Mouse (Mus musculus): ENCODE measurements around the gene Radil. TPM values are rescaled to one million over a fixed set of nuclear protein-coding genes. Genes with fewer than 3 reads are reported as not detected.

Radil gene
- polyA plus RNA-seq, 1 experiment, result 40.6 TPM

- DNase-seq, result no peak
- TF ChIP-seq POLR2A (IDR thresholded peaks at IDR 0.05; ENCODE audit: borderline replicate concordance, extremely low read depth, low read depth, low read length) (no peak), CTCF (IDR thresholded peaks at IDR 0.05; ENCODE audit: insufficient read depth, low read length) (no peak)
- WGBS, result 63% methylated on average over 10 of the region's 10 CpGs
- Histone ChIP-seq H3K4me3 (replicated peaks; ENCODE audit: extremely low read depth, low read depth, low read length) (no peak overlapping the region), H3K4me1 (ENCODE audit: control insufficient read depth, insufficient read depth, low read length) (no peaks in the 10 kb centered on the region)
Measured at GRCm38 (mm10) chr5:142473696-142474095, 77.2 kb downstream of the Radil start.

GRCm38 (mm10) chr5:142469796-142470195, 81.1 kb downstream of the Radil start:
- no peak for DNase-seq
- no peaks in the 10 kb centered on the region; the same call in 1 of the 2 replicates for H3K4me1 ChIP-seq (ENCODE audit: control insufficient read depth, insufficient read depth, low read length)
- no peak overlapping the region for H3K4me3 ChIP-seq (replicated peaks; ENCODE audit: extremely low read depth, low read depth, low read length)
- TF ChIP-seq CTCF (IDR thresholded peaks at IDR 0.05; ENCODE audit: insufficient read depth, low read length) (no peak), POLR2A (IDR thresholded peaks at IDR 0.05; ENCODE audit: borderline replicate concordance, extremely low read depth, low read depth, low read length) (no peak)
- WGBS, result 74% methylated on average over 11 of the region's 11 CpGs

- no peaks in the 10 kb centered on the region; the same call in 1 of the 2 replicates for H3K4me1 ChIP-seq (ENCODE audit: control insufficient read depth, insufficient read depth, low read length)
- no peak for DNase-seq
- no peak for TF ChIP-seq POLR2A (IDR thresholded peaks at IDR 0.05; ENCODE audit: borderline replicate concordance, extremely low read depth, low read depth, low read length)
- no peak for TF ChIP-seq CTCF (IDR thresholded peaks at IDR 0.05; ENCODE audit: insufficient read depth, low read length)
- 93% methylated on average over 13 of the region's 13 CpGs for WGBS
- H3K4me3 ChIP-seq (replicated peaks; ENCODE audit: extremely low read depth, low read depth, low read length), result no peak overlapping the region
Measured at GRCm38 (mm10) chr5:142468375-142468774, 82.5 kb downstream of the Radil start.

DNA sequence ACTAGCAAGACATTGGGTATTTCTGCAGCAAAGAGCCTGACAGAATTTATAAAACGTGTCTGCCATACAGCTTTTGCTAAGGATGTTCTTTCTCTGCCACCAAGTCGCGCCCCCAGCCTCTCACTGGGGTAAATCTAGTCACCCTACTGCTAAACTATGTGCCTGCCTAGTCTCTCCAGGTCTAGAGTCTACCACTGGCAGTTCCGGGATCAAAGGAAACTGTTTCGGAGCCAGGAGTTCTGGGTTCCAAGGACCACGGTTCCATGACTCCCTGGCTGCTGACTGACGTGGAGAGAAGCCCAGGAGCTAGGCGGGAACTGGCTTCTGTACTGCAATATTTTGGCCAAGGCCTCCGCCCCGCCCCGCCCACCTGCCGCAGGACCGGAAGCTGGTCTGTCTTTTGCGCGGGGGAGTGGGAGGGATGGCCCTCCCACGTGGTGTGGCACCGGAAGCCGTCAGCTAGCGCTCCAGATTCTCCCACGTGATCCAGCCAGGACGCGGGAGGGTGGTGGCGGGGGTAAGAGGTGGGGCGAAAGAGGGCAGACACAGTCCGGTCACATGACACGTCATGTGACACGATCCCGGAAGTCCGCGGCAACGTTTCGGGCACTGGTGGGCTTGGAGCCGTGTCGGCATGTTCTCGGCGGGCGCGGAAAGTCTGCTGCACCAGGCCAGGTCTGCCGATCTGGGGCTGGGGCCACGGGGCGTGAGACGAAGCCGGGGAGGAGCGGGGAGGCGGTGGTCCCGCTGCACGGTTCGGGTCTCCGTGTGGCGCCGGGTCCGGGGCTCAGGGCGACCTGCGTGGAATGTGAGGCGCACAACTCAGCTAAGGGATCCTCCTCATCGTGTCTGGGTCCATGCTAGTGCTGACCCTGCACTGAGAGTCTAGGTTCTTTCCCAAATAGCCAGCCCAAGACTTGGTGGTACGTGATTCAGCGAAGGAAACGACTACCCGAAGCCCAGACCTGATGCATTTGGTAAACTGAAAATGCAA, 87.1 kb downstream of the Radil start, which contains the start of gene Ap5z1:
Ap5z1 (plus strand) TSS at position 484 of the 994 bp plus-strand sequence.
- Histone ChIP-seq H3K4me1 (ENCODE audit: control insufficient read depth, insufficient read depth, low read length) (no peaks in the 10 kb centered on the region; the same call in 1 of the 2 replicates), H3K4me3 (replicated peaks; ENCODE audit: extremely low read depth, low read depth, low read length) (peak within 1 kb of the TSS; percentile 79)
- WGBS, result 2% methylated on average over 59 of the region's 60 CpGs
- DNase-seq, result peak; percentile 88
- TF ChIP-seq POLR2A (IDR thresholded peaks at IDR 0.05; ENCODE audit: borderline replicate concordance, extremely low read depth, low read depth, low read length) (peak; percentile 91; the same call in 1 of the 2 replicates), CTCF (IDR thresholded peaks at IDR 0.05; ENCODE audit: insufficient read depth, low read length) (no peak)

- Histone ChIP-seq H3K4me3 (replicated peaks; ENCODE audit: extremely low read depth, low read depth, low read length) (no peak overlapping the region), H3K4me1 (ENCODE audit: control insufficient read depth, insufficient read depth, low read length) (no peaks in the 10 kb centered on the region; the same call in 1 of the 2 replicates)
- no peak for DNase-seq
- 80% methylated on average over 6 of the region's 6 CpGs for WGBS
- TF ChIP-seq CTCF (IDR thresholded peaks at IDR 0.05; ENCODE audit: insufficient read depth, low read length), result no peak
- TF ChIP-seq POLR2A (IDR thresholded peaks at IDR 0.05; ENCODE audit: borderline replicate concordance, extremely low read depth, low read depth, low read length), result no peak
Measured at GRCm38 (mm10) chr5:142463011-142463410, 87.9 kb downstream of the Radil start.

GRCm38 (mm10) chr5:142462641-142462948, 88.3 kb downstream of the Radil start:
- H3K4me3 ChIP-seq (replicated peaks; ENCODE audit: extremely low read depth, low read depth, low read length), result no peak overlapping the region
- H3K4me1 ChIP-seq (ENCODE audit: control insufficient read depth, insufficient read depth, low read length), result no peaks in the 10 kb centered on the region; the same call in 1 of the 2 replicates
- no peak for TF ChIP-seq CTCF (IDR thresholded peaks at IDR 0.05; ENCODE audit: insufficient read depth, low read length)
- TF ChIP-seq POLR2A (IDR thresholded peaks at IDR 0.05; ENCODE audit: borderline replicate concordance, extremely low read depth, low read depth, low read length), result no peak
- 96% methylated on average over 2 of the region's 2 CpGs for WGBS
- no peak for DNase-seq

DNA sequence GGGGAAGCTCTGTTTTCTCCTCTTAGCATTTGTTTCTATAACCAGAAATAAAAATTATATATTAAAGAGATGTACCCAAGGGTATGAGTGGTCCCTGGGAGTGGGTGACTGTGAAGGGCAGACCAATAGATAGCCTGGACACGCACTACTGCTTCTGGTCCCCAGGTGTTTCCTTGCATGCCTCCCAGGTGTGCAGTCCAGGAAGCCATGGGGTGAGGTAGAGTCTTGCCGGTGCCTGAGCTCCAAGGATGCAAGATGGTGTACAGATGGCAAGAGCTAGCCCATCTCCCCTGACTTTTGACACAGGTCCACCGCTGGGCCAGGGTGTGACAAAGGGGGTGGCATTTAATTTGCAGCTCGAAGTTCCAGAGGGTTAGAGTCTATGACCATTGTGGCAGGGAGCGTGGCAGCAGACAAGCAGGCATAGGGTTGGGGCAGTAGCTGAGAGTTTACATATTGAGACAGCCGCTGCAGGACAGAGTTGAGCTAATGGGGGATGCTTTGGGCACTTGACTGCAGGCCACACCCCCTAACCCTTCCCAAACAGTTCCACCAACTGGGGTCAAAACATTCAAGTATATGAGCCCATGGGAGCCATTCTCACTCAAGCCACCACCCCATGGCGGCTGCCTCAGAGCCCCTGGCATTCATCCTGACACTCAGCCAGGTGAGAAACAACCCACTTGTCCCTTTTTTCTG, 88.8 kb downstream of the Radil start:
- Histone ChIP-seq H3K4me1 (ENCODE audit: control insufficient read depth, insufficient read depth, low read length) (no peaks in the 10 kb centered on the region; the same call in 1 of the 2 replicates), H3K4me3 (replicated peaks; ENCODE audit: extremely low read depth, low read depth, low read length) (no peak overlapping the region)
- DNase-seq, result no peak
- WGBS, result 96% methylated on average over 7 of the region's 7 CpGs
- TF ChIP-seq CTCF (IDR thresholded peaks at IDR 0.05; ENCODE audit: insufficient read depth, low read length), result no peak
- TF ChIP-seq POLR2A (IDR thresholded peaks at IDR 0.05; ENCODE audit: borderline replicate concordance, extremely low read depth, low read depth, low read length), result no peak

- 68% methylated on average over 5 of the region's 5 CpGs for WGBS
- Histone ChIP-seq H3K4me3 (replicated peaks; ENCODE audit: extremely low read depth, low read depth, low read length) (no peak overlapping the region), H3K4me1 (ENCODE audit: control insufficient read depth, insufficient read depth, low read length) (no peaks in the 10 kb centered on the region; the same call in 1 of the 2 replicates)
- DNase-seq, result no peak
- TF ChIP-seq POLR2A (IDR thresholded peaks at IDR 0.05; ENCODE audit: borderline replicate concordance, extremely low read depth, low read depth, low read length), result no peak
- TF ChIP-seq CTCF (IDR thresholded peaks at IDR 0.05; ENCODE audit: insufficient read depth, low read length), result no peak
Measured at GRCm38 (mm10) chr5:142459834-142460233, 91.1 kb downstream of the Radil start.

GRCm38 (mm10) chr5:142458791-142459557, 91.9 kb downstream of the Radil start:
- DNase-seq, result no peak

More at GRCm38 (mm10) chr5:142458791-142459557, 91.9 kb downstream of the Radil start:
- 84% methylated on average over 17 of the region's 17 CpGs for WGBS
- H3K4me3 ChIP-seq (replicated peaks; ENCODE audit: extremely low read depth, low read depth, low read length), result no peak overlapping the region
- no peaks in the 10 kb centered on the region for H3K4me1 ChIP-seq (ENCODE audit: control insufficient read depth, insufficient read depth, low read length)
- no peak for TF ChIP-seq CTCF (IDR thresholded peaks at IDR 0.05; ENCODE audit: insufficient read depth, low read length)
- no peak for TF ChIP-seq POLR2A (IDR thresholded peaks at IDR 0.05; ENCODE audit: borderline replicate concordance, extremely low read depth, low read depth, low read length)
